Mouse (Mus musculus) midbrain, embryonic 12.5 days (tissue): ENCODE measurements around the gene Ehhadh. TPM values are rescaled to one million over a fixed set of nuclear protein-coding genes. Genes with fewer than 3 reads are reported as not detected.
"Not testable (repeated sequence)": the region's sequence is repeated elsewhere in the genome, so short reads cannot be mapped to it uniquely, and the experiment has no call there.

Source experiments
- ATAC-seq: fragments of 200-750 bp; cut with Nextera tagmentation; 2 replicates; pipeline ENCODE4 v1.8.0; 2017; ENCODE audit warnings: low read depth, moderate TSS enrichment, moderate library complexity; ENCODE audit not compliant: low FRiP score
- H3K27ac ChIP-seq: fragments of 300-500 bp; sonication (generic); replicated peaks from 2 replicates; pipeline ENCODE4 v1.5.1; 2016; ENCODE audit warnings: mild to moderate bottlenecking
- H3K27me3 ChIP-seq: fragments of 300-500 bp; sonication (generic); 2 replicates; pipeline ENCODE4 v1.6.1; 2016; ENCODE audit warnings: mild to moderate bottlenecking
- H3K36me3 ChIP-seq: fragments of 300-500 bp; sonication (generic); 2 replicates; pipeline ENCODE4 v1.6.1; 2016
- H3K4me1 ChIP-seq: fragments of 300-500 bp; sonication (generic); 2 replicates; pipeline ENCODE4 v1.6.1; 2016
- H3K4me2 ChIP-seq: fragments of 300-500 bp; sonication (generic); replicated peaks from 2 replicates; pipeline ENCODE4 v1.6.1; 2016; ENCODE audit warnings: mild to moderate bottlenecking, moderate library complexity
- H3K4me3 ChIP-seq: fragments of 300-500 bp; sonication (generic); 2 replicates; pipeline ENCODE4 v1.5.1; 2016; ENCODE audit warnings: mild to moderate bottlenecking
- H3K9ac ChIP-seq: fragments of 300-500 bp; sonication (generic); replicated peaks from 2 replicates; pipeline ENCODE4 v1.6.1; 2016; ENCODE audit warnings: mild to moderate bottlenecking, moderate library complexity
- H3K9me3 ChIP-seq: fragments of 300-500 bp; sonication (generic); 2 replicates; pipeline ENCODE4 v1.6.1; 2016; ENCODE audit warnings: mild to moderate bottlenecking
- WGBS: fragments of 180-500 bp; shearing (Covaris S2); methylation state at CpG from one replicate; pipeline ENCODE4 v1.1.7; 2016; 5-methylcytosine and 5-hydroxymethylcytosine counted together
- polyA plus RNA-seq: library from polyadenylated mRNA; unstranded; fragments of >200 nt; fragmentation: Nextera tagmentation; extraction: Ambion mirVana; gene quantifications from 2 replicates; pipeline ENCODE4 v1.2.1, GENCODE M21; 2016

The Ehhadh gene
- polyA plus RNA-seq, 1 experiment from 2014 or later: 1.9 TPM

DNA sequence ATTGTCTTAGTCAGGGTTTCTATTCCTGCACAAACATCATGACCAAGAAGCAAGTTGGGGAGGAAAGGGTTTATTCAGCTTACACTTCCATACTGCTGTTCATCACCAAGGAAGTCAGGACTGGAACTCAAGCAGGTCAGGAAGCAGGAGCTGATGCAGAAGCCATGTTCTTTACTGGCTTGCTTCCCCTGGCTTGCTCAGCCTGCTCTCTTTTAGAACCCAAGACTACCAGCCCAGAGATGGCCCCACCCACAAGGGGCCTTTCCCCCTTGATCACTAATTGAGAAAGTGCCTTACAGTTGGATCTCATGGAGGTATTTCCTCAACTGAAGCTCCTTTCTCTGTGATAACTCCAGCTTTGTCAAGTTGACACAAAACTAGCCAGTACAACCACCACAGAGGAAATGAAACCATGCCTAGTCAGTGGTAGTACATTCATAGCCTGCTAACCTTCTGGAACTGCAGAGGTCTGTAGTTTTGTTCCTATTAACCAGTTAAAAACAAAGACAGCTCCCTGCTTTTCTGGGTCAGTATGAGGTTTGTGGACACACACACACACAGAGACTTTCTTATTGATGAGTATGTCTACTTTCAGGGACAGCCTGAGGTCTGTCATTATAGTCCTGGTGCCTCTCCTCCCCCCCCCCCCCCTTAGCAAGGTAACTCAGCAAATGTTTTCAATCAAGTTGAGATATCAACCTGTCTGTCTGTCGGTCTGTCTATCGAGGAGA lies 5.6 kb upstream of the Ehhadh start:
- not testable (repeated sequence) for ATAC-seq, H3K36me3 ChIP-seq, H3K9me3 ChIP-seq, H3K27me3 ChIP-seq
- peak overlapping the region; percentile 57 for H3K4me3 ChIP-seq
- WGBS: 38% methylated on average over 2 of the region's 2 CpGs
- peak overlapping the region; percentile 61 for H3K9ac ChIP-seq
- H3K4me1 ChIP-seq: peaks cover 13% of the 10 kb centered on the region
- H3K27ac ChIP-seq: 0 out of 2 replicates have a peak overlapping the region, but pooled peaks have one; percentile 80
- peak overlapping the region; percentile 73 for H3K4me2 ChIP-seq

DNA sequence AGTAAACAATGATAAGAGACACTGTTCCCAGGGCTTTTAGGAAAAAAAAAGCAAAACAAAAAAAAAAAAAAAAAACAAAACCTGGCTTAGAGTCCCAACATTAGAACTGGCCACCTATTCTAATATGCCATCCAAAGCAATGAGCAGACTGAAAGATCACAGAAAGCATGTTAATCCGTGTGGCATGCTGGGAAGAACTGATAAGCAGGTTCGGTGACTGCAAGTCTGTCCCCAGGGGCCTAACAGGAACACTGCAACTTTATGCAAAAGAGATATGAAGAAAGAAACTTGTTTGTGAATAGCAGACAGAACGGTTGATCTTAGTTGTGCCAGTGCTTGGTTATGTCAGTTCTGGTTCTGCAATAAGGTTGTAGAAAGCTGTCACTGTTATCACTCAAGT lies 4.2 kb upstream of the Ehhadh start:
- 55% methylated on average over 3 of the region's 3 CpGs for WGBS
- Histone ChIP-seq H3K4me3 (no peak overlapping the region), H3K27me3 (0 out of 2 replicates have a peak, but pooled peaks cover 4% of the 10 kb centered on the region)

DNA sequence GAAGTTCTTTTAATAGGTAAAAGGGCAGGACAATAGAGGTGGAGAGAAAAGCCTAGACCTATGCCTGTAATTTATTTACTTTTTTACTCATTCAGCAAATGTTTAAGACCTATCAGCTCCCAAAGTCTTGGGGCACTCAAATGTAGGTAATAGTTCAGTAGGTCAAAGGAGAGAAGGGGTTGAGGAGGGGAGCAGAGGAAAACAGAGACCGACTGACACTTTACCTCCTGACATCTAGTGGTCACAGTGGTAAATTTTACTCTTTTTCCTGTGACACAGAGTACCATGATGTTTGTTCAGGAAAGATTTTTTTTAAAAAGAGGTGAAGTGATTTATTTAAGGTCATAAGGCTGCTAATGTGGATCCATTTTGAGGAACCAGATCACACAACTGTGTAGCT lies 2.9 kb upstream of the Ehhadh start:
- Histone ChIP-seq H3K27me3 (0 out of 2 replicates have a peak, but pooled peaks cover 4% of the 10 kb centered on the region), H3K36me3 (no peaks in the 10 kb centered on the region), H3K4me2 (no peak overlapping the region), H3K27ac (no peak overlapping the region), H3K9ac (no peak overlapping the region), H3K4me3 (no peak overlapping the region), H3K4me1 (peaks cover 22% of the 10 kb centered on the region), H3K9me3 (no peaks in the 10 kb centered on the region)
- 16% methylated on average over 1 of the region's 1 CpGs for WGBS
- no peak for ATAC-seq

More for the DNA sequence above, 4.2 kb upstream of the Ehhadh start:
- ATAC-seq: no peak
- no peak overlapping the region for H3K27ac ChIP-seq
- H3K36me3 ChIP-seq: no peaks in the 10 kb centered on the region
- no peak overlapping the region for H3K9ac ChIP-seq
- H3K9me3 ChIP-seq: no peaks in the 10 kb centered on the region
- peaks cover 25% of the 10 kb centered on the region for H3K4me1 ChIP-seq
- no peak overlapping the region for H3K4me2 ChIP-seq

DNA sequence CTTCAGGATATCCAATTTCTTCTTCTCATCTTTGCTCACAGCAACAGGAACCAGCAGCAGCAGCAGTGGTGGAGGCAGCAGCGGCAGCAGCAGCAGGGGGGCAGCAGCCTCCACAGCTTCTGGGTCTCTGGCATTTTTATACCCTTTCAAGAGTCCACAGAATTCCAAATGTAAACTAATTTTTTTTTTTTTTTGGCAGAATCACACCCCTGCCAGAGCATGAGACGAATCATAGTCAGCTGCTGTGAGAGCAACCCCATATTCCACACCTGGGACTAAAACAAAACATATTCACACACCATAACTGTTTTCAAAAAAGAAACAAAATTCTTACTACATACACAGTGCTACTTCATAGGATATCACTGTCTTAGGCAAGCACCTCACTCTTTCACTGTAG lies 1.6 kb upstream of the Ehhadh start:
- 78% methylated on average over 2 of the region's 2 CpGs for WGBS

DNA sequence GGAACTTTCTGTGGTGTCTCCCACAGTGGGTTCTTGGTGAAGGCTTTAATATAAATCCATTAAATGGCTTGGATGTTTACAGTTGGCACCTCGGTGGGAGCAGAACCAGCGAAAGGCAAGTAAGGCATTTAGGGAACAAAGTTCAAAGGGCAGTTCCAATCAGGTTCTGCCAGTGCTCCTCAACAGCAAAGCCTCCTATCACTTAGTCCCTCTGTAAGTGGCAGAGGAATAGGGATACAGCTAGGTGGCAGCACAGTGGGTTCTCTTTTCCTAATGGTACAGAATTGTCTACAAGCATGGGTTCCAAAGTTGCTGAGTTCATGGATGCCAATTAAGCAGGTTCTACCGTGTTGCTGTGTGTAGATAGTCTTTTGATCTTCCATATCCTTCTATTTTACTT lies 974 bp upstream of the Ehhadh start:
- Histone ChIP-seq H3K9me3 (no peaks in the 10 kb centered on the region), H3K4me1 (peaks cover 15% of the 10 kb centered on the region), H3K27ac (no peak overlapping the region), H3K4me2 (no peak overlapping the region), H3K4me3 (no peak overlapping the region), H3K9ac (no peak overlapping the region), H3K36me3 (no peaks in the 10 kb centered on the region), H3K27me3 (0 out of 2 replicates have a peak, but pooled peaks cover 4% of the 10 kb centered on the region)
- no peak for ATAC-seq
- 49% methylated on average over 3 of the region's 3 CpGs for WGBS

More for the DNA sequence above, 1.6 kb upstream of the Ehhadh start:
- no peak overlapping the region for H3K4me3 ChIP-seq
- no peak for ATAC-seq
- no peak overlapping the region for H3K9ac ChIP-seq
- no peaks in the 10 kb centered on the region for H3K9me3 ChIP-seq
- H3K36me3 ChIP-seq: no peaks in the 10 kb centered on the region
- no peak overlapping the region for H3K27ac ChIP-seq
- 0 out of 2 replicates have a peak, but pooled peaks cover 4% of the 10 kb centered on the region for H3K27me3 ChIP-seq
- peaks cover 16% of the 10 kb centered on the region for H3K4me1 ChIP-seq
- H3K4me2 ChIP-seq: no peak overlapping the region

DNA sequence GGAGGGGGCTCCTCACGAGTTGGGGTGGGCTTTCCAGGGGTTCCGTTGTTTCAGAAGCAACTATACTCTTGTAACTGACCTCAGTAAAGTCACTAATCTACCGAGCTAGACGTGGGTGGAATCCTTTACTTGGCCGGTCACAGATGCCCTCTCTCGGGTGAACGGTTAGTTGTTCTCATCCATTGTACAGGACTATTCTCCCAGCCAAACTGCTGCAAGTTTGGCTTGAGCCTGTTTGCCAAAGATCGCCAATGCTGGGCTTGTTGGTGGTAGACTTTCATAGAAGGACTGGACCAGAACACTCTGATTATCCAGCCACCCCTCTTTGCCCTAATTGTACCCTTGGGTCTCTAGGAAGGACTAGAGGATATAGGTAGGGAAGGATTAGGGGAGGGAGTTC lies 1.3 kb downstream of the Ehhadh start:
- peaks cover 12% of the 10 kb centered on the region for H3K4me1 ChIP-seq

DNA sequence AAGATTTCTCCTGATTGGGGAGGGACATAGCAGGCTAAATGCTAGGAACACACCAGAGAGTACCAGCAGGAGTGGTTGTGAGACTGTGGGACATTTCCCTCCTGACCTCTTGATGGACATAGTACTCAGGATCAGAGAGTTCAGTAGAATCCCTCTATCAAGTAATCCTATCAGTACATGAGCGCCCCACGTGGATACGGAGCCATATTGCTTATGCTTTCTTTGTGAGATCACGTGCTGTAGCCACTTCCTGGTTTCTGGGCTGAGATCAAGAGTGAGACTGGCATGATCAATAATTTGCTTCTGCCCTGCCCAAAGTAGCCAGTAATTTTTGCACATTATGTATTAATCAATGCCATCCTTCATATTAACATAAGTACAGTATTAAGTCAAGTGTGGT lies 2.6 kb downstream of the Ehhadh start:
- no peak overlapping the region for H3K9ac ChIP-seq
- H3K27me3 ChIP-seq: 0 out of 2 replicates have a peak, but pooled peaks cover 4% of the 10 kb centered on the region
- peaks cover 12% of the 10 kb centered on the region for H3K4me1 ChIP-seq
- H3K27ac ChIP-seq: no peak overlapping the region
- no peaks in the 10 kb centered on the region for H3K9me3 ChIP-seq
- no peak for ATAC-seq
- H3K4me2 ChIP-seq: no peak overlapping the region
- H3K4me3 ChIP-seq: no peak overlapping the region
- 74% methylated on average over 4 of the region's 4 CpGs for whole genome bisulfite sequencing
- no peaks in the 10 kb centered on the region for H3K36me3 ChIP-seq

More for the DNA sequence above, 1.3 kb downstream of the Ehhadh start:
- Histone ChIP-seq H3K9me3 (no peaks in the 10 kb centered on the region), H3K4me2 (no peak overlapping the region), H3K27me3 (0 out of 2 replicates have a peak, but pooled peaks cover 4% of the 10 kb centered on the region), H3K4me3 (no peak overlapping the region), H3K27ac (no peak overlapping the region), H3K36me3 (no peaks in the 10 kb centered on the region), H3K9ac (no peak overlapping the region)
- WGBS: 88% methylated on average over 8 of the region's 8 CpGs
- no peak for ATAC-seq

DNA sequence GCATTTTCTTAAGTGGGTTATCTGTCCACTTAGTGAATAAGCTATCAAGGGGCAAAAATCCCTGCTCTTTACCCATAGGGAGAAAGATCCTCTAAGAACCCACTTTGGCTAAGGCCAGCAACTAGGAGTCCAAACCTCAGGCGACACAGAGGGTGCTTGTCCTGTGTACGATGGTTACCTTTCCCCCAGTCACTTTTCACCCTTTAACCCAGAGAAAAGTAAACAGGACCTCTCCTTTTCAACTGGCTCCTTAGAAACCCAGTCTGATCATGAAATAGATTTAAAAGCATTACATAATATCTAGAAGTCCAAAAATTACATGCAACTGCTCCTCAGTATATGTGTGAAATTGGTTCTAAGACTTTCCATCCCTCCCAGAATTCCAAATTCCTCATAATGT lies 4.8 kb downstream of the Ehhadh start:
- Histone ChIP-seq H3K36me3 (no peaks in the 10 kb centered on the region), H3K4me2 (no peak overlapping the region), H3K4me3 (no peak overlapping the region), H3K27ac (no peak overlapping the region), H3K4me1 (peaks cover 8% of the 10 kb centered on the region), H3K9me3 (no peaks in the 10 kb centered on the region), H3K27me3 (no peaks in the 10 kb centered on the region), H3K9ac (no peak overlapping the region)
- no peak for ATAC-seq
- WGBS: 75% methylated on average over 2 of the region's 2 CpGs

DNA sequence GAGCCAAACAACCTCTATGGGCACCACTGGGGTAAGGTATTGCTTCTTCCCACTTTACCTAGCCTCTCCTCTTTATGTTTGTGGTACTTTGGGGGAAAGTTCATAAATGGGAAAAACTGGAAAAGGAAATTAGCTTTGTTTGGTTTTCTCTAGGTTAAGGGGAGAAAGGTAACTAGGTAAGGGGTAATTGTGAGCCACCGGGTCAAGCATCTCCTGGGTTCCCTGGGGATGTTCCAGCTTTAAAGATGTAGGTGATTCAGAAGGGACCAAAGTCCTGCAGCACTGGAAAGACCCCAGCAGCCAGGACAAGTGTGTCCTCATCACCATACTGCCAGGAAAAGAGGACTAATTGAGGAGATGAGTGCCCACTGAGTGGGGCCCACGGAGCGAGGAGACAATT lies 5.7 kb downstream of the Ehhadh start:
- Histone ChIP-seq H3K4me1 (no peaks in the 10 kb centered on the region), H3K9ac (no peak overlapping the region), H3K4me2 (no peak overlapping the region), H3K27ac (no peak overlapping the region), H3K36me3 (no peaks in the 10 kb centered on the region), H3K9me3 (no peaks in the 10 kb centered on the region), H3K27me3 (no peaks in the 10 kb centered on the region), H3K4me3 (no peak overlapping the region)
- 81% methylated on average over 3 of the region's 3 CpGs for WGBS
- no peak for ATAC-seq

DNA sequence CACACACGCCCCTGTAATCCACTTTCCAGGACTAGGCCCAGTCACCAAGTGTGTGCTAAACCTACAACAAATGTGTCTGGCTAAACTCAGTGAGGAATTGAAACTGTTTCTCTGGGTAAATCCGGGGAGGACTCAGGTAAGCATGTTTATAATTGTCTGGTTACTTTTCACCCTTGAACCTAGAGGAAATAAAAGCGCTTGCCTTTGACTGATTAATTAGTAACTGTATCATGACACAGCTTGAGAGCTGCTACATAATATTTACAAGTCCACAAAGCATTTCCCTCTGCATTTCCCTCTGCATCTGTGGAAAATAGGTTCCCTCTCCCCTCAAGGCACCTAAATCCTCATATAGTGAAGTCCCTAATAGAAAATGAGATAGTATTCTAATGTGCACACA lies 6.3 kb downstream of the Ehhadh start:
- no peaks in the 10 kb centered on the region for H3K36me3 ChIP-seq
- H3K27me3 ChIP-seq: no peaks in the 10 kb centered on the region
- H3K27ac ChIP-seq: no peak overlapping the region
- no peaks in the 10 kb centered on the region for H3K9me3 ChIP-seq
- H3K4me2 ChIP-seq: no peak overlapping the region
- ATAC-seq: no peak
- no peak overlapping the region for H3K9ac ChIP-seq
- 85% methylated on average over 3 of the region's 3 CpGs for WGBS
- no peak overlapping the region for H3K4me3 ChIP-seq
- H3K4me1 ChIP-seq: no peaks in the 10 kb centered on the region

DNA sequence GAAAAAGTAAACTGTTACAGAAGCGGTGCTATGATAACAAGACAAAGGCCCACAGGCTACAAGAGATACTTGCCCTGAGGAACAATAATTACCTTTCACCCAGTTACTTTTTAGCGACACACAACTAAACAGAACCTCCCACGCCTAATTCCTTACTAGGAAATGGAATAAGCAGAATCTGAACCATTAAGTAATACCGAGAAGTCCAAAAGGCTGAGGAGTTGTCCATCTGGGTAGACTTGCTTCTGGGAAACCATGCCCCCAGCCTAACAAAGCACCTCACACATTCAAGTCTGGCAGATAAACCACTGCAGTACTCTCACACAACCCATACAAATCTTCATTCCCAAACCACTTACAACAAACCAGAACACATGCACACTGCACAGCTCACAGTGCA lies 8.5 kb downstream of the Ehhadh start:
- no peak for ATAC-seq
- 90% methylated on average over 4 of the region's 4 CpGs for WGBS
- H3K9me3 ChIP-seq: no peaks in the 10 kb centered on the region
- H3K27ac ChIP-seq: no peak overlapping the region
- no peaks in the 10 kb centered on the region for H3K27me3 ChIP-seq
- H3K4me3 ChIP-seq: no peak overlapping the region
- no peaks in the 10 kb centered on the region for H3K36me3 ChIP-seq
- no peak overlapping the region for H3K4me2 ChIP-seq
- H3K4me1 ChIP-seq: no peaks in the 10 kb centered on the region
- H3K9ac ChIP-seq: no peak overlapping the region

DNA sequence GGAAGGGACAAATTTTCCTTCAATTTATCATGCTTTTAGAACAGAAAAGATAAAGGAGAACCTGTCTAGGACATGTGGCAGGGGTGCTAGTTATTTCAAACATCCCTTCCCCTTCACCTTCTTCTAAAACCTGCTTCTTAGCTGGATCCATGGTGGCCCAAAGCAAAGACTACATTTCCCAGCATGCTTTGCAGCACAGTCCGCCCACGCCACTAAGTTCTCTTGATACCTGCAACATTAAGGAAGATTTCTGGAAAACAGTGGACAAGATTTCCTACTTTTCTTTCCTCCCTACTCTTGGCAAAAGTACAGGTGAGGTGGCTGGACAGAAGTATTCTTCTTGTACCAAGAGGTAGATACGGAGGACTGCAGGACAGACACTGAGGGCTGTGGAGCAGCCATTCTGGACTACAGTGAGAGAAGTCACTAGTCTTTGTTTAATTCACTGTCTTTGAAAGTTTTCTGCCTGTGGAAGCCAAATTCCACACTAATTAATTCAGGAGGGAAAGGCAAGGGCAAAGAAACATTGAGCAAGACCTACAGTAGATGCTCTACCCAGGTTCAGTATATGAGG lies 9.2 kb downstream of the Ehhadh start:
- Histone ChIP-seq H3K36me3 (no peaks in the 10 kb centered on the region), H3K27ac (no peak overlapping the region), H3K4me1 (no peaks in the 10 kb centered on the region), H3K4me3 (peak overlapping the region; percentile 19; the same call in 1 of the 2 replicates), H3K4me2 (peak overlapping the region; percentile 21), H3K9ac (no peak overlapping the region), H3K27me3 (no peaks in the 10 kb centered on the region), H3K9me3 (no peaks in the 10 kb centered on the region)
- no peak for ATAC-seq
- WGBS: 46% methylated on average over 3 of the region's 3 CpGs
